Mouse (Mus musculus): ENCODE results near the gene Bfsp1.

DNA sequence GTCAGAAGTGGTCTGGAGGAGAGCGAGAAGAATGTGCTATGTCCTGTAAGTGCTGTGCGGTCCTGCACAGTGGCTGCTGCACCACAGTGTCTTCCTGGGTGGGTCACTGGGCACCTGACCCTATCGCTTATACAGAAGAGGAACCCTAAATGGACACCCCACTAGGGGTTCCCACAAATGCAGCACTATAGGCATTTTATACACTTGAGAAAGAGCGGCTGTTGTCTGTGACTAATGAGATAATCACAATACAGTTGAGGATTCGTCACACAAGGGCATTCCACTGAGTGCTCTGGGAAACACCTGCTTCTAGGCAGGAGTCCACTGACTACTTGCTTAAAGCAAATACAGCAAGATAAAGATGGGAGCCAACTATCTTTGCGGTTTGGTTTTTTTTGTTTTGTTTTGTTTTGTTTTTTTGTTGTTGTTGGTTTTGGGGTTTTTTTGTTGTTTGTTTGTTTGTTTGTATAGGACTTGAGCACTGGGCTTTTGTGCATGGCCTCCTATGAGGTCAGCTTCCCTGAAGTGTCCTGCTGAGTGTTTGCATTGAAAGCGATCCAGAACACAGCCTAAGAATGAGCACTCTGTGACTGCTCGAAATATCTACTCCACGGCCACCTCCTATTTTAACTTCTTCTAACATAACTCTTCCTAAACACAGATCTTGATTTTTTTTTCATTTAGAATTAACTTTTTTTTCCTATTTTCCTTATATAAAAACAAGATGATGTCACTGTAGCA lies 55.9 kb downstream of the Bfsp1 start:
- TF ChIP-seq CTCF (IDR thresholded peaks at IDR 0.05; ENCODE audit: low read depth) (no peak), EP300 (IDR thresholded peaks at IDR 0.05; ENCODE audit: low read depth) (no peak)

All from heart, postnatal 0 days (tissue).